Mouse (Mus musculus): ENCODE results near the gene A230050P20Rik. TPM values are rescaled to one million over a fixed set of nuclear protein-coding genes. Genes with fewer than 3 reads are reported as not detected.

Gene A230050P20Rik
- polyA plus RNA-seq, 1 experiment from 2014 or later: 7.8 TPM

GRCm38 (mm10) chr9:20878041-20878709 lies 9.7 kb downstream of the A230050P20Rik start:
- Histone ChIP-seq H3K27me3 (ENCODE audit: control insufficient read depth, insufficient read depth, low read length) (no peaks in the 10 kb centered on the region), H3K4me3 (ENCODE audit: low read length) (peak overlapping the region; percentile 45), H3K4me2 (replicated peaks; ENCODE audit: low read depth, low read length) (peak overlapping the region; percentile 70), H3K36me3 (ENCODE audit: control insufficient read depth, insufficient read depth, low read length) (no peaks in the 10 kb centered on the region), H3K4me1 (ENCODE audit: control insufficient read depth, insufficient read depth, low read length) (no peaks in the 10 kb centered on the region), H3K9ac (ENCODE audit: low read depth, low read length) (peak overlapping the region; percentile 73), H3K9me3 (ENCODE audit: control insufficient read depth, low read length) (no peaks in the 10 kb centered on the region), H3K27ac (ENCODE audit: low read depth, low read length) (peak overlapping the region; percentile 88)
- ATAC-seq (ENCODE audit: low FRiP score, low TSS enrichment): peak; percentile 96
- WGBS: under 1% methylated on average over 69 of the region's 69 CpGs

- Histone ChIP-seq H3K27ac (ENCODE audit: low read depth, low read length) (peak overlapping the region; percentile 88), H3K36me3 (ENCODE audit: control insufficient read depth, insufficient read depth, low read length) (no peaks in the 10 kb centered on the region), H3K4me3 (ENCODE audit: low read length) (peak overlapping the region; percentile 45), H3K9me3 (ENCODE audit: control insufficient read depth, low read length) (no peaks in the 10 kb centered on the region), H3K9ac (ENCODE audit: low read depth, low read length) (peak overlapping the region; percentile 73), H3K4me2 (replicated peaks; ENCODE audit: low read depth, low read length) (peak overlapping the region; percentile 70), H3K27me3 (ENCODE audit: control insufficient read depth, insufficient read depth, low read length) (no peaks in the 10 kb centered on the region), H3K4me1 (ENCODE audit: control insufficient read depth, insufficient read depth, low read length) (no peaks in the 10 kb centered on the region)
- 20% methylated on average over 10 of the region's 10 CpGs for WGBS
- ATAC-seq (ENCODE audit: low FRiP score, low TSS enrichment): peak; percentile 7
These were observed 10.2 kb downstream of the A230050P20Rik start for GRCm38 (mm10) chr9:20878710-20879065.

- peak within 1 kb of the TSS; percentile 45 for H3K4me3 ChIP-seq (ENCODE audit: low read length)
- H3K9me3 ChIP-seq (ENCODE audit: control insufficient read depth, low read length): no peaks in the 10 kb centered on the region
- H3K36me3 ChIP-seq (ENCODE audit: control insufficient read depth, insufficient read depth, low read length): no peaks in the 10 kb centered on the region
- peak within 1 kb of the TSS; percentile 73 for H3K9ac ChIP-seq (ENCODE audit: low read depth, low read length)
- H3K27ac ChIP-seq (ENCODE audit: low read depth, low read length): peak within 1 kb of the TSS; percentile 88
- WGBS: 92% methylated on average over 13 of the region's 13 CpGs
- no peaks in the 10 kb centered on the region for H3K4me1 ChIP-seq (ENCODE audit: control insufficient read depth, insufficient read depth, low read length)
- no peak for ATAC-seq (ENCODE audit: low FRiP score, low TSS enrichment)
- peak within 1 kb of the TSS; percentile 70 for H3K4me2 ChIP-seq (replicated peaks; ENCODE audit: low read depth, low read length)
- no peaks in the 10 kb centered on the region for H3K27me3 ChIP-seq (ENCODE audit: control insufficient read depth, insufficient read depth, low read length)
These were observed 10.8 kb downstream of the A230050P20Rik start, which contains the start of gene Angptl6 for GRCm38 (mm10) chr9:20879097-20879792. Gene Angptl6 (minus strand): TSS chr9:20879727.

GRCm38 (mm10) chr9:20886563-20886962 lies 18.1 kb downstream of the A230050P20Rik start:
- 98% methylated on average over 2 of the region's 2 CpGs for WGBS
- no peaks in the 10 kb centered on the region for H3K27me3 ChIP-seq (ENCODE audit: control insufficient read depth, insufficient read depth, low read length)
- H3K36me3 ChIP-seq (ENCODE audit: control insufficient read depth, insufficient read depth, low read length): peaks cover 24% of the 10 kb centered on the region
- no peak for ATAC-seq (ENCODE audit: low FRiP score, low TSS enrichment)
- no peak overlapping the region for H3K9ac ChIP-seq (ENCODE audit: low read depth, low read length)
- H3K4me1 ChIP-seq (ENCODE audit: control insufficient read depth, insufficient read depth, low read length): 0 out of 2 replicates have a peak, but pooled peaks cover 5% of the 10 kb centered on the region
- no peak overlapping the region for H3K27ac ChIP-seq (ENCODE audit: low read depth, low read length)
- no peak overlapping the region for H3K4me2 ChIP-seq (replicated peaks; ENCODE audit: low read depth, low read length)
- H3K9me3 ChIP-seq (ENCODE audit: control insufficient read depth, low read length): no peaks in the 10 kb centered on the region
- H3K4me3 ChIP-seq (ENCODE audit: low read length): no peak overlapping the region

GRCm38 (mm10) chr9:20887191-20887590 lies 18.7 kb downstream of the A230050P20Rik start:
- ATAC-seq (ENCODE audit: low FRiP score, low TSS enrichment): no peak
- 0 out of 2 replicates have a peak, but pooled peaks cover 5% of the 10 kb centered on the region for H3K4me1 ChIP-seq (ENCODE audit: control insufficient read depth, insufficient read depth, low read length)
- no peak overlapping the region for H3K27ac ChIP-seq (ENCODE audit: low read depth, low read length)
- no peaks in the 10 kb centered on the region for H3K27me3 ChIP-seq (ENCODE audit: control insufficient read depth, insufficient read depth, low read length)
- no peak overlapping the region for H3K9ac ChIP-seq (ENCODE audit: low read depth, low read length)
- 89% methylated on average over 6 of the region's 6 CpGs for WGBS
- H3K4me2 ChIP-seq (replicated peaks; ENCODE audit: low read depth, low read length): no peak overlapping the region
- H3K36me3 ChIP-seq (ENCODE audit: control insufficient read depth, insufficient read depth, low read length): peaks cover 31% of the 10 kb centered on the region
- no peaks in the 10 kb centered on the region for H3K9me3 ChIP-seq (ENCODE audit: control insufficient read depth, low read length)
- H3K4me3 ChIP-seq (ENCODE audit: low read length): no peak overlapping the region

GRCm38 (mm10) chr9:20887704-20888385 lies 19.4 kb downstream of the A230050P20Rik start, which contains the start of gene Ppan:
Gene Ppan (plus strand): TSS chr9:20888175.
- H3K27me3 ChIP-seq (ENCODE audit: control insufficient read depth, insufficient read depth, low read length): no peaks in the 10 kb centered on the region
- H3K9ac ChIP-seq (ENCODE audit: low read depth, low read length): peak within 1 kb of the TSS; percentile 88
- no peaks in the 10 kb centered on the region for H3K9me3 ChIP-seq (ENCODE audit: control insufficient read depth, low read length)
- peak within 1 kb of the TSS; percentile 81 for H3K4me2 ChIP-seq (replicated peaks; ENCODE audit: low read depth, low read length)
- H3K36me3 ChIP-seq (ENCODE audit: control insufficient read depth, insufficient read depth, low read length): peaks cover 37% of the 10 kb centered on the region
- 0 out of 2 replicates have a peak, but pooled peaks cover 5% of the 10 kb centered on the region for H3K4me1 ChIP-seq (ENCODE audit: control insufficient read depth, insufficient read depth, low read length)
- H3K27ac ChIP-seq (ENCODE audit: low read depth, low read length): peak within 1 kb of the TSS; percentile 95
- ATAC-seq (ENCODE audit: low FRiP score, low TSS enrichment): peak; percentile 97
- peak within 1 kb of the TSS; percentile 96 for H3K4me3 ChIP-seq (ENCODE audit: low read length)
- under 1% methylated on average over 36 of the region's 43 CpGs for WGBS

- no peaks in the 10 kb centered on the region for H3K9me3 ChIP-seq (ENCODE audit: control insufficient read depth, low read length)
- 0 out of 2 replicates have a peak, but pooled peaks cover 5% of the 10 kb centered on the region for H3K4me1 ChIP-seq (ENCODE audit: control insufficient read depth, insufficient read depth, low read length)
- H3K4me3 ChIP-seq (ENCODE audit: low read length): peak overlapping the region; percentile 96
- H3K27me3 ChIP-seq (ENCODE audit: control insufficient read depth, insufficient read depth, low read length): no peaks in the 10 kb centered on the region
- H3K9ac ChIP-seq (ENCODE audit: low read depth, low read length): peak overlapping the region; percentile 88
- ATAC-seq (ENCODE audit: low FRiP score, low TSS enrichment): no peak; the same call in 1 of the 2 replicates
- H3K36me3 ChIP-seq (ENCODE audit: control insufficient read depth, insufficient read depth, low read length): peaks cover 42% of the 10 kb centered on the region
- WGBS: under 1% methylated on average over 28 of the region's 30 CpGs
- H3K4me2 ChIP-seq (replicated peaks; ENCODE audit: low read depth, low read length): peak overlapping the region; percentile 81
- H3K27ac ChIP-seq (ENCODE audit: low read depth, low read length): peak overlapping the region; percentile 60
These were observed 19.9 kb downstream of the A230050P20Rik start for GRCm38 (mm10) chr9:20888386-20888765.

- Histone ChIP-seq H3K4me2 (replicated peaks; ENCODE audit: low read depth, low read length) (peak overlapping the region; percentile 81), H3K4me3 (ENCODE audit: low read length) (peak overlapping the region; percentile 96), H3K4me1 (ENCODE audit: control insufficient read depth, insufficient read depth, low read length) (0 out of 2 replicates have a peak, but pooled peaks cover 5% of the 10 kb centered on the region), H3K9me3 (ENCODE audit: control insufficient read depth, low read length) (no peaks in the 10 kb centered on the region), H3K9ac (ENCODE audit: low read depth, low read length) (peak overlapping the region; percentile 88; the same call in 1 of the 2 replicates), H3K27ac (ENCODE audit: low read depth, low read length) (no peak overlapping the region), H3K36me3 (ENCODE audit: control insufficient read depth, insufficient read depth, low read length) (peaks cover 53% of the 10 kb centered on the region), H3K27me3 (ENCODE audit: control insufficient read depth, insufficient read depth, low read length) (no peaks in the 10 kb centered on the region)
- ATAC-seq (ENCODE audit: low FRiP score, low TSS enrichment): no peak
- 86% methylated on average over 29 of the region's 29 CpGs for WGBS
These were observed 21.0 kb downstream of the A230050P20Rik start for GRCm38 (mm10) chr9:20889185-20890141.

All from kidney, embryonic 14.5 days (tissue).